In the genomic region with DNA sequence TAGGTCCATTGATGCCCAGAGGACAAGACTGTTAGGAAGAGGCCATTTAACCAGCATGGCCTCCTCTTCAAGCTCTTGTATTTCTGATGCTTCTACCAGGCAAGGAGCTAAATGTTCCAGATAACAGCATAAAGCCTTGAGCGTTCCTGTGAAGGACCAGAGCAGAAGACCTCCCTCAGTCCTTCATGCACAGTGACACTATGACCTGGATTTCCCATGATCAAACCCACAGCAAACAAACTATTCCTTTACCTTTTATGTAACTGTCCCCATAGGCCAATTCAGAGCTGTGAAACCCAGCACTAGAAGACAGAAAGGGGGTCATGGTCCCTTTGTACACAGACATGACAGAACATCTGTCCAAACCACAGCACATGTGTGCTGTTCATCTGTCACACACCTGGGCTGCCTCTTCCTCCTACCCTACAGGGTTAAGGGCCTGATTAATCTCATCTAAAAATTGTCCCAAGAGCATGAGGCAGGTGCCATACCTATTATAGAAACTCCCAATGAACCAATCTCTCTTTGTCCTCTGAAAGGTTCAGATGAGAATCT, we compare ENCODE assay signal across 13 mouse cellular contexts.
"Had no signal": no experiment of that assay in that cellular context is flagged by ENCODE, and none has a peak within 500 bp of the region (broad histone marks: within the 10 kb centered on the region; RNA-seq: fewer than 3 reads in every experiment).

No protein-coding gene starts in this region.

- H3K4me1 ChIP-seq: intestine, embryonic 15.5 days; stomach, embryonic 15.5 days had no signal

- H3K9me3 ChIP-seq: intestine, embryonic 15.5 days; limb, embryonic 13.5 days; liver, embryonic 15.5 days; neural tube, embryonic 15.5 days; stomach, embryonic 15.5 days had no signal

- H3K27ac ChIP-seq: intestine, embryonic 15.5 days; layer of hippocampus, adult 2 months; limb, embryonic 13.5 days; liver, embryonic 15.5 days; neural tube, embryonic 15.5 days; stomach, embryonic 15.5 days had no signal

- H3K27me3 ChIP-seq: intestine, embryonic 15.5 days; limb, embryonic 13.5 days; liver, embryonic 15.5 days; neural tube, embryonic 15.5 days; stomach, embryonic 15.5 days had no signal

- DNase-seq: kidney, postnatal 10 days; kidney, postnatal 4 days; left cerebral cortex, postnatal 4 days; lung, adult 2 months; lung, postnatal 36 days; midbrain, embryonic 14.5 days had no signal

- H3K4me3 ChIP-seq: intestine, embryonic 15.5 days; layer of hippocampus, adult 2 months; limb, embryonic 13.5 days; liver, embryonic 15.5 days; myocyte; neural tube, embryonic 15.5 days; stomach, embryonic 15.5 days had no signal

- H3K36me3 ChIP-seq: intestine, embryonic 15.5 days; limb, embryonic 13.5 days; liver, embryonic 15.5 days; neural tube, embryonic 15.5 days; stomach, embryonic 15.5 days had no signal
